Mouse (Mus musculus) kidney, postnatal 0 days (tissue): ENCODE results near the gene Cavin2. TPM values are rescaled to one million over a fixed set of nuclear protein-coding genes. Genes with fewer than 3 reads are reported as not detected.

ENCODE experiments used
- ATAC-seq: fragments of 200-750 bp; cut with Nextera tagmentation; replicated peaks from 2 replicates; pipeline ENCODE4 v1.8.0; 2017; ENCODE audit warnings: low read depth, moderate number of reproducible peaks, moderate TSS enrichment, moderate library complexity; ENCODE audit not compliant: low FRiP score
- DNase-seq: peaks from one replicate; pipeline ENCODE4 v3.0.0-alpha.2; 2016; ENCODE audit warnings: low spot score
- H3K27ac ChIP-seq: fragments of 300-500 bp; sonication (generic); 2 replicates; pipeline ENCODE4 v1.5.1; 2014; ENCODE audit warnings: mild to moderate bottlenecking
- H3K27me3 ChIP-seq: fragments of 300-500 bp; sonication (generic); 2 replicates; pipeline ENCODE4 v1.6.1; 2014; ENCODE audit warnings: low read length, mixed read lengths; ENCODE audit not compliant: insufficient read depth
- H3K36me3 ChIP-seq: fragments of 300-500 bp; sonication (generic); 2 replicates; pipeline ENCODE4 v1.6.1; 2014; ENCODE audit warnings: low read length, mixed read lengths; ENCODE audit not compliant: insufficient read depth
- H3K4me1 ChIP-seq: fragments of 300-500 bp; sonication (generic); replicated peaks from 2 replicates; pipeline ENCODE4 v1.6.1; 2014; ENCODE audit warnings: antibody characterized with exemption, low read length, mixed read lengths; ENCODE audit not compliant: insufficient read depth
- H3K4me2 ChIP-seq: fragments of 300-500 bp; sonication (generic); 2 replicates; pipeline ENCODE4 v1.6.1; 2014; ENCODE audit warnings: mild to moderate bottlenecking, low read length, moderate library complexity, mixed read lengths
- H3K4me3 ChIP-seq: fragments of 300-500 bp; sonication (generic); replicated peaks from 2 replicates; pipeline ENCODE4 v1.5.1; 2014; ENCODE audit warnings: low read depth, low read length
- H3K9ac ChIP-seq: fragments of 300-500 bp; sonication (generic); 2 replicates; pipeline ENCODE4 v1.6.1; 2014; ENCODE audit warnings: low read depth, low read length
- H3K9me3 ChIP-seq: fragments of 300-500 bp; sonication (generic); replicated peaks from 2 replicates; pipeline ENCODE4 v1.6.1; 2016; ENCODE audit warnings: low read length, inconsistent platforms, mixed read lengths
- CTCF ChIP-seq: IDR thresholded peaks from 2 replicates; pipeline ENCODE4 v1.5.1; 2016; ENCODE audit warnings: antibody characterized with exemption, low read depth, mild to moderate bottlenecking, moderate library complexity
- WGBS: fragments of 180-500 bp; shearing (Covaris S2); extraction: QIAGEN DNeasy Blood & Tissue Kit; methylation state at CpG from one replicate; pipeline ENCODE4 v1.1.7; 2014; 5-methylcytosine and 5-hydroxymethylcytosine counted together
- polyA plus RNA-seq: library from polyadenylated mRNA; unstranded; fragments of >200 nt; fragmentation: Nextera tagmentation; extraction: Ambion mirVana; gene quantifications from 2 replicates; pipeline ENCODE4 v1.2.1, GENCODE M21; 2015

Cavin2 gene
- polyA plus RNA-seq, 1 experiment from 2014 or later = 30.8 TPM

GRCm38 (mm10) chr1:51272583-51273201 is 16.2 kb upstream of the Cavin2 start:
- Histone ChIP-seq H3K4me3 (no peak overlapping the region), H3K4me2 (no peak overlapping the region), H3K4me1 (no peaks in the 10 kb centered on the region), H3K9ac (no peak overlapping the region), H3K9me3 (no peaks in the 10 kb centered on the region), H3K36me3 (no peaks in the 10 kb centered on the region), H3K27ac (no peak overlapping the region), H3K27me3 (no peaks in the 10 kb centered on the region)
- DNase-seq = no peak
- TF ChIP-seq CTCF = no peak
- 64% methylated on average over 4 of the region's 4 CpGs for WGBS
- ATAC-seq = no peak

GRCm38 (mm10) chr1:51277879-51278567 is 10.9 kb upstream of the Cavin2 start:
- DNase-seq (no peak), ATAC-seq (no peak)
- Histone ChIP-seq H3K9ac (no peak overlapping the region), H3K27me3 (no peaks in the 10 kb centered on the region), H3K36me3 (no peaks in the 10 kb centered on the region), H3K27ac (no peak overlapping the region), H3K4me2 (no peak overlapping the region), H3K4me1 (no peaks in the 10 kb centered on the region), H3K9me3 (no peaks in the 10 kb centered on the region), H3K4me3 (no peak overlapping the region)
- WGBS = 68% methylated on average over 2 of the region's 2 CpGs
- no peak for TF ChIP-seq CTCF

GRCm38 (mm10) chr1:51288201-51288600 is 725 bp upstream of the Cavin2 start:
- no peaks in the 10 kb centered on the region for H3K36me3 ChIP-seq
- no peak overlapping the region for H3K27ac ChIP-seq
- WGBS = 37% methylated on average over 3 of the region's 3 CpGs
- no peak overlapping the region; the same call in 1 of the 2 replicates for H3K4me2 ChIP-seq
- H3K9me3 ChIP-seq = no peaks in the 10 kb centered on the region
- no peak overlapping the region; the same call in 1 of the 2 replicates for H3K9ac ChIP-seq
- no peak for TF ChIP-seq CTCF
- H3K27me3 ChIP-seq = no peaks in the 10 kb centered on the region
- H3K4me1 ChIP-seq = peaks cover 8% of the 10 kb centered on the region; the same call in 1 of the 2 replicates
- no peak for ATAC-seq
- H3K4me3 ChIP-seq = no peak overlapping the region
- no peak for DNase-seq

GRCm38 (mm10) chr1:51289620-51290445 is 907 bp downstream of the Cavin2 start:
- Histone ChIP-seq H3K4me1 (peaks cover 8% of the 10 kb centered on the region; the same call in 1 of the 2 replicates), H3K36me3 (no peaks in the 10 kb centered on the region), H3K27ac (peak overlapping the region; percentile 79), H3K4me3 (peak overlapping the region; percentile 24), H3K4me2 (peak overlapping the region; percentile 51), H3K9me3 (no peaks in the 10 kb centered on the region), H3K9ac (peak overlapping the region; percentile 47), H3K27me3 (no peaks in the 10 kb centered on the region)
- DNase-seq (no peak), ATAC-seq (peak; percentile 25; the same call in 1 of the 2 replicates)
- no peak for TF ChIP-seq CTCF
- 59% methylated on average over 17 of the region's 17 CpGs for WGBS

GRCm38 (mm10) chr1:51290634-51291033 is 1.7 kb downstream of the Cavin2 start:
- peak overlapping the region; percentile 51 for H3K4me2 ChIP-seq
- H3K9me3 ChIP-seq = no peaks in the 10 kb centered on the region
- ATAC-seq (no peak), DNase-seq (no peak)
- H3K36me3 ChIP-seq = no peaks in the 10 kb centered on the region
- H3K9ac ChIP-seq = 0 out of 2 replicates have a peak overlapping the region, but pooled peaks have one; percentile 23
- H3K27ac ChIP-seq = peak overlapping the region; percentile 47
- TF ChIP-seq CTCF = no peak
- 56% methylated on average over 4 of the region's 4 CpGs for WGBS
- no peaks in the 10 kb centered on the region for H3K27me3 ChIP-seq
- H3K4me3 ChIP-seq = peak overlapping the region; percentile 24; the same call in 1 of the 2 replicates
- H3K4me1 ChIP-seq = peaks cover 8% of the 10 kb centered on the region; the same call in 1 of the 2 replicates

- no peak overlapping the region for H3K9ac ChIP-seq
- peaks cover 8% of the 10 kb centered on the region; the same call in 1 of the 2 replicates for H3K4me1 ChIP-seq
- no peak for ATAC-seq
- no peak overlapping the region for H3K27ac ChIP-seq
- H3K9me3 ChIP-seq = no peaks in the 10 kb centered on the region
- no peaks in the 10 kb centered on the region for H3K36me3 ChIP-seq
- no peak for DNase-seq
- H3K27me3 ChIP-seq = no peaks in the 10 kb centered on the region
- WGBS = 78% methylated on average over 4 of the region's 4 CpGs
- H3K4me3 ChIP-seq = no peak overlapping the region
- peak overlapping the region; percentile 51; the same call in 1 of the 2 replicates for H3K4me2 ChIP-seq
- no peak for TF ChIP-seq CTCF
Observed at GRCm38 (mm10) chr1:51292348-51292747, 3.4 kb downstream of the Cavin2 start.
